Mouse (Mus musculus): ENCODE measurements around the gene Tcf3.

Gene Tcf3

DNA sequence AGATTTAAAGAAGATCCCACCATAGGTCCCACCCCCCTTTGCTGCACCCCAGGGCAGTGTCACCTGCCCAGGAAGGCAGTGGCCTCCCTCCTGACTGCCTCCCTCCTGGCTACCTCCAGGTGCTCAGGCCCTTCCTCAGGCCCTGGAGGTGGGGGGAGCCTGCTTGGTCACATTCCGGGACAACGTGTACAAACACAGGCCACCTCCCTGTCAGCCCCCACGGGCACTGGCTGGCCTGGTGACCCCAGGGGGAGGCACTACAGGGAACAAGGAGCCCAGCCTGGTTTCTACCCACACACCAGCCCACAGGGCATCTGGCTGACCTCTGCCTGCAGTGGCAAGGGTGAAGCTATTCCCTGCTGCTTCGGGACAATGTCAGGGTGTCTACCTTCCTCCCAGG lies 4.5 kb upstream of the Tcf3 start:
- no peak for DNase-seq (ENCODE audit: extremely low spot score, low read depth, low spot score)

DNA sequence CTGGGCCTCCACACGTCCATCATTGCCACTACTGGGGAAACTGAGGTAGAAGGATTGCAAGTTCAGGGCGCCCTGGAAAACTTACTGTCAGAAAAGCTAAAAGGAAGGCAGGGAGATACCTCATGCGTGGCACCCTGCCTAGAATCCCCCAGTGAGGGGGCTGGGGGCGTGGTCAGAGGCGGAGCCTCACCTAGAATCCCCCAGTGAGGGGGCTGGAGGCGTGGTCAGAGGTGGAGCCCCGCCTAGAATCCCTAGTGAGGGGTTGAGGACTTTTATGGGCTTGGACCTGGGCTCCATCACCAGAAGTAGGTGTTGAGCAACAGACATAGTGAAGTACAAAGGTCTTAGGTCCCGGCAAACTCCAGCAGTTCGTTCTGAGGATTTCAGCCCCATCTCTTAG lies 2.8 kb upstream of the Tcf3 start:
- no peak for DNase-seq (ENCODE audit: extremely low spot score, low read depth, low spot score)

- no peak for DNase-seq (ENCODE audit: extremely low spot score, low read depth, low spot score)
Measured at GRCm38 (mm10) chr10:80435764-80436163, 2.3 kb upstream of the Tcf3 start.

- no peak for DNase-seq (ENCODE audit: extremely low spot score, low read depth, low spot score)
Measured at GRCm38 (mm10) chr10:80434823-80435222, 1.4 kb upstream of the Tcf3 start.

DNA sequence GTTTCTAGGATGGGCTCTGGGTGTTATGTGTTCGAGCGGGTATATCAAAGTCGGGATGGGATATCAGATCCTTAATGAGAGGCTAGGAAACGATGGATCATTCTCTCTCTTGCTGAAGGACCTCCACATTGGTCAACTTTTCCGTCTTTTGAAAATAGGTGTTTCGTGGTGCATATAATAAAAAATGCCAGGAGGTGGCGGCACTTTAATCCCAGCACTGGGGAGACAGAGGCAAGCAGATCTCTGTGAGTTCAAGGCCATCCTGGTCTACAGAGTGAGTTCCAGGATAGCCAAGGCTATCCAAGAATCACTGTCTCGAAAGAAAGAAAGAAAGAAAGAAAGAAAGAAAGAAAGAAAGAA lies 766 bp upstream of the Tcf3 start:
- DNase-seq (ENCODE audit: extremely low spot score, low read depth, low spot score): no peak

GRCm38 (mm10) chr10:80432936-80433512 lies 423 bp downstream of the Tcf3 start:
- no peak for DNase-seq (ENCODE audit: extremely low spot score, low read depth, low spot score)

GRCm38 (mm10) chr10:80432387-80432785 lies 1.1 kb downstream of the Tcf3 start:
- DNase-seq (ENCODE audit: extremely low spot score, low read depth, low spot score): no peak

- no peak for DNase-seq (ENCODE audit: extremely low spot score, low read depth, low spot score)
Measured at GRCm38 (mm10) chr10:80431570-80432386, 1.7 kb downstream of the Tcf3 start.

GRCm38 (mm10) chr10:80430375-80430980 lies 3.0 kb downstream of the Tcf3 start:
- no peak for DNase-seq (ENCODE audit: extremely low spot score, low read depth, low spot score)

GRCm38 (mm10) chr10:80429800-80430199 lies 3.6 kb downstream of the Tcf3 start:
- no peak for DNase-seq (ENCODE audit: extremely low spot score, low read depth, low spot score)

- DNase-seq (ENCODE audit: extremely low spot score, low read depth, low spot score): no peak
Measured at GRCm38 (mm10) chr10:80425041-80425440, 8.4 kb downstream of the Tcf3 start.

DNA sequence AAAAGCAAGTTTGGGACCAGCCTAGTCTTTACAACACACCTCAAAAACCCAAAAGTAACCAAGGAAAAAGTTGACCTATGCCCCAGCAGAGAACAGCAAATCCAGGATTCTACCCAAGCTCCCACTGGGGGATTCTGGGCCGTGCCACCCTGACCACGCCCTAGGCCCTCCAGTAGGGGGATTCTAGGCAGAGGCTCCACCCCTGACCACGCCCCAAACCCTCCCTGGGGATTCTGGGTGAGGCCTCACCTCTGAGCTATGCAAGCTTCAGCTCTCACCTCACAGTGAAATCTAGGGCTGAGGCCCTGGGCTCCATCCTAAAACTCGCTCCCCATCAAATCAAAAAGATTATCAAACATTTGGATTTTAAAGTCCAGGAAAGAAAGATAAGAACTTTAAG lies 9.9 kb downstream of the Tcf3 start:
- DNase-seq (ENCODE audit: extremely low spot score, low read depth, low spot score): no peak

GRCm38 (mm10) chr10:80421651-80422472 lies 11.6 kb downstream of the Tcf3 start:
- DNase-seq (ENCODE audit: extremely low spot score, low read depth, low spot score): no peak

GRCm38 (mm10) chr10:80421208-80421607 lies 12.2 kb downstream of the Tcf3 start:
- DNase-seq (ENCODE audit: extremely low spot score, low read depth, low spot score): no peak

- no peak for DNase-seq (ENCODE audit: extremely low spot score, low read depth, low spot score)
Measured at GRCm38 (mm10) chr10:80420729-80421128, 12.7 kb downstream of the Tcf3 start.

GRCm38 (mm10) chr10:80419419-80419818 lies 14.0 kb downstream of the Tcf3 start:
- DNase-seq (ENCODE audit: extremely low spot score, low read depth, low spot score): no peak

DNA sequence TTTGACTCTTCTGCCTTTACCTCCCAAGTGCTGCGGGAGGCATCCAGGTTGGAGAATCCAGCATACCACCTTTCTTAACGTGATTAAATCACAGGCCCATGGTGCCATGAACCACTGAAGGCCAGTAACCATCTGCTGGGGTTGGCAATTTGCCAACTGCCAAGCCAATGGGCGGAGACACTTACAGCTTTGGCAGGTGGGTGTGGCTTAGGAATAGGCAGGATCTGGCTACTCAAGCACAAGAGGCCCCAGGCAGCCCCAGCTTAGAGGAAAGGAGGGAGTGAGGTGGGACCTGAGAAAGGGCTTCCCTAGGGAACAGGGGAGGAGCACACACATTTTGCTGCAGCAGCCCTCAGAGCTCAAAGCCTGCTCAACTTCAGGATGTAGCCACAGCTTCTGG lies 15.1 kb downstream of the Tcf3 start:
- no peak for DNase-seq (ENCODE audit: extremely low spot score, low read depth, low spot score)

GRCm38 (mm10) chr10:80417841-80418240 lies 15.6 kb downstream of the Tcf3 start:
- no peak for DNase-seq (ENCODE audit: extremely low spot score, low read depth, low spot score)

DNA sequence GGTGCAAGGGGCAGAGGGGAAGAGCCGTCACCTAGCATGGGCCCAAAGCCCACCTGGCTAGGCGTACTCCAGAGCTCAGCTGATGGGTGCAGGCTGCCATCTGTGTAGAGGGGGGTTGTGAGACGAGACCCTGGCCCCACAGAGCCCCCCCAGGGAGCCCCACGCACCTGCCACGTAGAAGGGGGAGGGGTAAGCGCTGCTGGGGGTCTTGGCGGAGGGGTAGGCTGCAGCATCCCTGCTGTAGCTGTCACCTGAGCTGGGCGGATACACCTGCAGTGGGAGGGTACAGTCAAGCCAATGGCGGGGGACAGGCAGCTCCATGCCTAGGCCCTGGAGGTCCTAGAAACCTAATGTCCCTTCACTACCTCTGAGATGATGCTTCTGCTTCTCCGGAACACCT lies 16.1 kb downstream of the Tcf3 start:
- DNase-seq (ENCODE audit: extremely low spot score, low read depth, low spot score): no peak

GRCm38 (mm10) chr10:80415566-80415965 lies 17.9 kb downstream of the Tcf3 start:
- DNase-seq (ENCODE audit: extremely low spot score, low read depth, low spot score): no peak
